In genomic region chr1:58714361-58714760, GRCm38 (mm10) we compare ENCODE assay signal across 7 mouse cellular contexts. TPM values are rescaled to one million over a fixed set of nuclear protein-coding genes. Genes with fewer than 3 reads are reported as not detected.
DNase-seq lines count a peak whose midpoint lies in the region; ATAC-seq and TF ChIP-seq lines count a peak whose summit lies in the region.

No protein-coding gene starts in this region.

- peak overlapping the region; percentile 99 for H3K27ac ChIP-seq in lung, postnatal 0 days (ENCODE audit: low read length)
- H3K27ac ChIP-seq in forebrain, embryonic 11.5 days (ENCODE audit: low read depth, low read length): no peak overlapping the region
- H3K27ac ChIP-seq in limb, embryonic 13.5 days: peak overlapping the region; percentile 92; the same call in 1 of the 2 replicates
- H3K27ac ChIP-seq in stomach, embryonic 15.5 days: 0 out of 2 replicates have a peak overlapping the region, but pooled peaks have one; percentile 100

- H3K4me2 ChIP-seq in lung, postnatal 0 days (replicated peaks; ENCODE audit: low read depth, low read length): peak overlapping the region; percentile 53
- peak overlapping the region; percentile 74; the same call in 1 of the 2 replicates for H3K4me2 ChIP-seq in forebrain, embryonic 11.5 days (ENCODE audit: low read depth, low read length, severe bottlenecking)
- peak overlapping the region; percentile 75 for H3K4me2 ChIP-seq in limb, embryonic 13.5 days (replicated peaks)
- H3K4me2 ChIP-seq in stomach, embryonic 15.5 days: peak overlapping the region; percentile 69

- H3K4me1 ChIP-seq in lung, postnatal 0 days (ENCODE audit: insufficient read depth, low read depth, low read length): peaks cover 9% of the 10 kb centered on the region
- H3K4me1 ChIP-seq in forebrain, embryonic 11.5 days (replicated peaks; ENCODE audit: control insufficient read depth, insufficient read depth, low read length): no peaks in the 10 kb centered on the region; the same call in 1 of the 2 replicates
- H3K4me1 ChIP-seq in limb, embryonic 13.5 days: peaks cover 32% of the 10 kb centered on the region
- 0 out of 2 replicates have a peak, but pooled peaks cover 4% of the 10 kb centered on the region for H3K4me1 ChIP-seq in stomach, embryonic 15.5 days

- no peaks in the 10 kb centered on the region; the same call in 1 of the 2 replicates for H3K36me3 ChIP-seq in lung, postnatal 0 days (ENCODE audit: insufficient read depth, low read length)
- H3K36me3 ChIP-seq in forebrain, embryonic 11.5 days (ENCODE audit: control insufficient read depth, insufficient read depth, low read length): no peaks in the 10 kb centered on the region; the same call in 1 of the 2 replicates
- peaks cover 31% of the 10 kb centered on the region for H3K36me3 ChIP-seq in limb, embryonic 13.5 days
- H3K36me3 ChIP-seq in stomach, embryonic 15.5 days: peaks cover 5% of the 10 kb centered on the region

- TF ChIP-seq CTCF in lung, postnatal 0 days (IDR thresholded peaks at IDR 0.05): no peak

- H3K9ac ChIP-seq in lung, postnatal 0 days (replicated peaks; ENCODE audit: low read depth): peak overlapping the region; percentile 84; the same call in 1 of the 2 replicates
- H3K9ac ChIP-seq in forebrain, embryonic 11.5 days (ENCODE audit: low read length): no peak overlapping the region
- H3K9ac ChIP-seq in limb, embryonic 13.5 days: peak overlapping the region; percentile 84
- peak overlapping the region; percentile 44; the same call in 1 of the 2 replicates for H3K9ac ChIP-seq in stomach, embryonic 15.5 days

- no peaks in the 10 kb centered on the region for H3K27me3 ChIP-seq in lung, postnatal 0 days (replicated peaks; ENCODE audit: insufficient read depth, low read length)
- H3K27me3 ChIP-seq in forebrain, embryonic 11.5 days (ENCODE audit: control insufficient read depth, insufficient read depth, low read length): no peaks in the 10 kb centered on the region
- no peaks in the 10 kb centered on the region for H3K27me3 ChIP-seq in limb, embryonic 13.5 days
- no peaks in the 10 kb centered on the region for H3K27me3 ChIP-seq in stomach, embryonic 15.5 days (replicated peaks)

- DNase-seq in lung, postnatal 0 days (ENCODE audit: low spot score): no peak
- no peak for DNase-seq in lung, adult 18-20 months
- DNase-seq in forebrain, embryonic 11.5 days (ENCODE audit: low spot score): no peak
- no peak for DNase-seq in cerebellum, postnatal 10 days
- DNase-seq in thymus, adult 18-20 months: no peak

- TF ChIP-seq EP300 in lung, postnatal 0 days (IDR thresholded peaks at IDR 0.05): no peak

- ATAC-seq in lung, postnatal 0 days: no peak
- no peak for ATAC-seq in forebrain, embryonic 11.5 days (replicated peaks; ENCODE audit: low FRiP score)
- no peak for ATAC-seq in limb, embryonic 13.5 days (ENCODE audit: low FRiP score, low read depth)
- ATAC-seq in stomach, embryonic 15.5 days (ENCODE audit: insufficient read depth, low FRiP score, low read depth): no peak

- 22% methylated on average over 1 of the region's 1 CpGs for WGBS in lung, postnatal 0 days
- WGBS in forebrain, embryonic 11.5 days: 93% methylated on average over 1 of the region's 1 CpGs
- WGBS in limb, embryonic 13.5 days: 68% methylated on average over 1 of the region's 1 CpGs
- 45% methylated on average over 1 of the region's 1 CpGs for WGBS in stomach, embryonic 15.5 days

- no peaks in the 10 kb centered on the region for H3K9me3 ChIP-seq in lung, postnatal 0 days (ENCODE audit: low read length)
- no peaks in the 10 kb centered on the region for H3K9me3 ChIP-seq in forebrain, embryonic 11.5 days (ENCODE audit: control insufficient read depth, low read length)
- H3K9me3 ChIP-seq in limb, embryonic 13.5 days: no peaks in the 10 kb centered on the region
- H3K9me3 ChIP-seq in stomach, embryonic 15.5 days: no peaks in the 10 kb centered on the region

- H3K4me3 ChIP-seq in lung, postnatal 0 days (ENCODE audit: low read depth, low read length): peak overlapping the region; percentile 72
- no peak overlapping the region; the same call in 1 of the 2 replicates for H3K4me3 ChIP-seq in forebrain, embryonic 11.5 days (ENCODE audit: low read depth, low read length)
- peak overlapping the region; percentile 74 for H3K4me3 ChIP-seq in limb, embryonic 13.5 days
- peak overlapping the region; percentile 72 for H3K4me3 ChIP-seq in stomach, embryonic 15.5 days (replicated peaks)

RNA-seq across cellular contexts. Expression of gene Cflar, which starts 3.1 kb away (rescaled TPM):
- polyA plus RNA-seq in lung, postnatal 0 days (2015; fragmentation: Nextera tagmentation; extraction: Ambion mirVana): 62.1 and 62.2 TPM in 2 replicates
- polyA plus RNA-seq in forebrain, embryonic 11.5 days (2014; fragmentation: Nextera tagmentation; extraction: Ambion mirVana): 21.3 and 24.1 TPM in 2 replicates
- 35.3 and 35.6 TPM in 2 replicates for polyA plus RNA-seq in limb, embryonic 13.5 days (2015; fragmentation: Nextera tagmentation; extraction: Ambion mirVana)
- 34.8 and 38.2 TPM in 2 replicates for polyA plus RNA-seq in stomach, embryonic 15.5 days (2015; fragmentation: Nextera tagmentation; extraction: Ambion mirVana)

RNA-seq across cellular contexts. Expression of gene Als2cr12, which starts 18.6 kb away (rescaled TPM):
- 0.11 and 0.21 TPM in 2 replicates for polyA plus RNA-seq in lung, postnatal 0 days (2015; fragmentation: Nextera tagmentation; extraction: Ambion mirVana)
- polyA plus RNA-seq in forebrain, embryonic 11.5 days (2014; fragmentation: Nextera tagmentation; extraction: Ambion mirVana): not detected in 2 replicates
- polyA plus RNA-seq in limb, embryonic 13.5 days (2015; fragmentation: Nextera tagmentation; extraction: Ambion mirVana): not detected in 2 replicates
- 0.18 and 0.23 TPM in 2 replicates for polyA plus RNA-seq in stomach, embryonic 15.5 days (2015; fragmentation: Nextera tagmentation; extraction: Ambion mirVana)
